ENCODE assay signal across 8 mouse cellular contexts in genomic region chr9:56089778-56090520, GRCm38 (mm10). TPM values are rescaled to one million over a fixed set of nuclear protein-coding genes. Genes with fewer than 3 reads are reported as not detected.
DNase-seq lines count a peak whose midpoint lies in the region.

Gene Pstpip1, plus strand, starts transcription at chr9:56089962.

- intact Hi-C loops in left cerebral cortex, postnatal 14 days (cut with DNase I): no loop called here

- peaks cover 6% of the 10 kb centered on the region for H3K36me3 ChIP-seq in megakaryocyte, embryonic 14.5 days (replicated peaks; ENCODE audit: low read length)

- H3K27me3 ChIP-seq in megakaryocyte, embryonic 14.5 days (replicated peaks): peaks cover 14% of the 10 kb centered on the region

- peak; percentile 38 for DNase-seq in WW6 (ENCODE audit: low read depth, low spot score)
- peak; percentile 51 for DNase-seq in embryo, embryonic 10 days (ENCODE audit: low spot score)
- peak; percentile 82 for DNase-seq in gastrocnemius, postnatal 25 days
- DNase-seq in induced T-regulatory cell, adult 2 months (ENCODE audit: low read depth): peak; percentile 86
- peak; percentile 56 to 78 for DNase-seq in left cerebral cortex, postnatal 14 days (ENCODE audit: low spot score in 2 of 2)
- peak; percentile 73 for DNase-seq in right cerebral cortex, postnatal 14 days
- DNase-seq in urinary bladder, postnatal 36 days (ENCODE audit: low spot score in 2 of 2): peak; percentile 26 to 72

- peaks cover 64% of the 10 kb centered on the region for H3K4me1 ChIP-seq in megakaryocyte, embryonic 14.5 days

- no peaks in the 10 kb centered on the region for H3K9me3 ChIP-seq in megakaryocyte, embryonic 14.5 days

- H3K4me3 ChIP-seq in megakaryocyte, embryonic 14.5 days (replicated peaks): peak within 1 kb of the TSS; percentile 93

RNA-seq across cellular contexts. Expression of gene Pstpip1, which starts in this region (rescaled TPM):
- total RNA-seq in gastrocnemius, postnatal 25 days (2021): under 1 TPM; 0.67 to 0.96 TPM
- 1 to 10 TPM; 2.0 to 2.3 TPM for total RNA-seq in left cerebral cortex, postnatal 14 days (2021)
- polyA plus RNA-seq in megakaryocyte, embryonic 14.5 days (2012; ENCODE audit: insufficient read depth, low replicate concordance): 22.0 and 29.4 TPM in 2 replicates

Comparison
In these comparisons a context has a peak if more than half of its experiments do, and no peak if none do; other contexts are left out.
1. Peak in every context shown above with its lines: DNase-seq and H3K4me3 ChIP-seq.
2. Peak in DNase-seq in gastrocnemius, postnatal 25 days; RNA of the gene not detected or under 1 TPM.